In the genomic region with DNA sequence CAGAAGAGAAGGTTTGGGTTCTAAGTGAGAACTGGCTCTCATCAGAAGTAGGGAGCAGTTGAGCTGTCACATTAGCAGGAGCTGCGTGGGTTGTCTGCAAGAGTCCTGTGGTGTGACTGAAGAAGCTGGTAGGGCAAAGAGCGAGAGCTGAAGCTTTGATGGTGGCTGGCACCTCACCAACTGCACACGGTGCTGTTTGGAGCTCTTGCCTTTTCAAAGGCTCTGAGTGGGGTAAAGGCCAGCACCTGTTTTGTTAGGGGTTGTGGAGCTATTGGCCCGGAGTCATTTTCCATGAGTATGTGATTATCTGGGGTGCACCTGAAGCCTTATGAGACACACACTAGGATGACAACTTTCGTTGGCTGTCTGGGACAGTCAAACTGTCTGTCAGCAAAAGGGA, we compare ENCODE assay signal across 23 mouse cellular contexts.
DNase-seq lines count a peak whose midpoint lies in the region; ATAC-seq and TF ChIP-seq lines count a peak whose summit lies in the region.
"Had no signal": no experiment of that assay in that cellular context is flagged by ENCODE, and none has a peak within 500 bp of the region (broad histone marks: within the 10 kb centered on the region; RNA-seq: fewer than 3 reads in every experiment).

No protein-coding gene starts in this region.

- no peak overlapping the region for H3K4me2 ChIP-seq in midbrain, embryonic 15.5 days
- H3K4me2 ChIP-seq in midbrain, embryonic 14.5 days (ENCODE audit: low read length), result no peak overlapping the region
- no peak overlapping the region for H3K4me2 ChIP-seq in lung, postnatal 0 days (replicated peaks; ENCODE audit: low read depth, low read length)
- H3K4me2 ChIP-seq: limb, embryonic 15.5 days; liver, embryonic 15.5 days had no signal

- no peak for TF ChIP-seq EP300 in lung, postnatal 0 days (IDR thresholded peaks at IDR 0.05)

- ATAC-seq in midbrain, embryonic 15.5 days (replicated peaks), result no peak
- no peak for ATAC-seq in midbrain, embryonic 14.5 days (ENCODE audit: low FRiP score, low TSS enrichment)
- peak; percentile 41 for ATAC-seq in activated CD4-positive, CD25-positive, alpha-beta regulatory T cell, adult 4 months
- no peak for ATAC-seq in lung, postnatal 0 days
- ATAC-seq in erythroblast, adult 5-6 weeks (replicated peaks; ENCODE audit: low FRiP score, poor library complexity, severe bottlenecking), result no peak
- ATAC-seq: midbrain, embryonic 16.5 days had no signal

- H3K4me1 ChIP-seq in midbrain, embryonic 15.5 days, result peaks cover 17% of the 10 kb centered on the region
- H3K4me1 ChIP-seq in midbrain, embryonic 14.5 days (ENCODE audit: control insufficient read depth, insufficient read depth, low read length), result peaks cover 9% of the 10 kb centered on the region
- peaks cover 51% of the 10 kb centered on the region for H3K4me1 ChIP-seq in thymus, adult 2 months (replicated peaks; ENCODE audit: control insufficient read depth, insufficient read depth, low read length)
- no peaks in the 10 kb centered on the region for H3K4me1 ChIP-seq in lung, postnatal 0 days (ENCODE audit: insufficient read depth, low read depth, low read length)
- H3K4me1 ChIP-seq: hindbrain, embryonic 10.5 days; liver, embryonic 15.5 days had no signal

- no peak overlapping the region for H3K9ac ChIP-seq in midbrain, embryonic 15.5 days
- H3K9ac ChIP-seq in midbrain, embryonic 14.5 days (replicated peaks; ENCODE audit: low read length), result no peak overlapping the region
- H3K9ac ChIP-seq in lung, postnatal 0 days (replicated peaks; ENCODE audit: low read depth), result no peak overlapping the region
- H3K9ac ChIP-seq: limb, embryonic 15.5 days; liver, embryonic 15.5 days had no signal

- DNase-seq in midbrain, embryonic 14.5 days, result no peak
- DNase-seq in thymus, adult 2 months, result peak; percentile 65
- DNase-seq in lung, postnatal 0 days (ENCODE audit: low spot score), result no peak
- DNase-seq in frontal cortex, postnatal 14 days (ENCODE audit: low spot score in 2 of 2), result no peak
- DNase-seq: adrenal gland, postnatal 14 days; cerebellum, adult 11-12 months; cerebellum, postnatal 25 days; gastrocnemius, postnatal 10 days; heart, adult 18-20 months; kidney, adult 8-10 months; kidney, postnatal 14 days; layer of hippocampus, postnatal 36 days; lung, postnatal 10 days; retina, postnatal 1 day had no signal

- H3K27me3 ChIP-seq in midbrain, embryonic 15.5 days (replicated peaks), result no peaks in the 10 kb centered on the region
- H3K27me3 ChIP-seq in midbrain, embryonic 14.5 days (ENCODE audit: control insufficient read depth, insufficient read depth, low read length), result no peaks in the 10 kb centered on the region
- H3K27me3 ChIP-seq in thymus, adult 2 months (ENCODE audit: control insufficient read depth, insufficient read depth, low read length), result no peaks in the 10 kb centered on the region
- no peaks in the 10 kb centered on the region for H3K27me3 ChIP-seq in lung, postnatal 0 days (replicated peaks; ENCODE audit: insufficient read depth, low read length)
- H3K27me3 ChIP-seq: limb, embryonic 15.5 days; liver, embryonic 15.5 days had no signal

- TF ChIP-seq POLR2A in thymus, adult 2 months (IDR thresholded peaks at IDR 0.05; ENCODE audit: control insufficient read depth, extremely low read depth, insufficient read depth, low read length, poor library complexity), result no peak

- H3K9me3 ChIP-seq in midbrain, embryonic 15.5 days, result no peaks in the 10 kb centered on the region
- no peaks in the 10 kb centered on the region for H3K9me3 ChIP-seq in midbrain, embryonic 14.5 days (ENCODE audit: control insufficient read depth, low read length)
- H3K9me3 ChIP-seq in lung, postnatal 0 days (ENCODE audit: low read length), result no peaks in the 10 kb centered on the region
- H3K9me3 ChIP-seq: hindbrain, embryonic 10.5 days; limb, embryonic 15.5 days; liver, embryonic 15.5 days; megakaryocyte, embryonic 14.5 days had no signal

- no peak overlapping the region for H3K4me3 ChIP-seq in midbrain, embryonic 15.5 days
- H3K4me3 ChIP-seq in midbrain, embryonic 14.5 days (replicated peaks; ENCODE audit: low read depth, low read length), result no peak overlapping the region
- no peak overlapping the region for H3K4me3 ChIP-seq in thymus, adult 2 months (ENCODE audit: control insufficient read depth, insufficient read depth, low read length)
- H3K4me3 ChIP-seq in lung, postnatal 0 days (ENCODE audit: low read depth, low read length), result no peak overlapping the region
- H3K4me3 ChIP-seq: hindbrain, embryonic 10.5 days; layer of hippocampus, adult 2 months; limb, embryonic 15.5 days; liver, embryonic 15.5 days; megakaryocyte, embryonic 14.5 days had no signal

- no peaks in the 10 kb centered on the region for H3K36me3 ChIP-seq in midbrain, embryonic 15.5 days (replicated peaks)
- no peaks in the 10 kb centered on the region for H3K36me3 ChIP-seq in midbrain, embryonic 14.5 days (ENCODE audit: control insufficient read depth, insufficient read depth, low read length)
- peaks cover 9% of the 10 kb centered on the region for H3K36me3 ChIP-seq in thymus, adult 2 months (ENCODE audit: control insufficient read depth, insufficient read depth, low read length)
- no peaks in the 10 kb centered on the region for H3K36me3 ChIP-seq in lung, postnatal 0 days (ENCODE audit: insufficient read depth, low read length)
- H3K36me3 ChIP-seq: hindbrain, embryonic 10.5 days; limb, embryonic 15.5 days; liver, embryonic 15.5 days had no signal

- peak overlapping the region; percentile 61; the same call in 1 of the 2 replicates for H3K27ac ChIP-seq in midbrain, embryonic 15.5 days
- H3K27ac ChIP-seq in midbrain, embryonic 14.5 days (replicated peaks; ENCODE audit: low read depth, low read length), result no peak overlapping the region
- H3K27ac ChIP-seq in thymus, adult 2 months (ENCODE audit: control insufficient read depth, insufficient read depth, low read length), result peak overlapping the region; percentile 97
- H3K27ac ChIP-seq in lung, postnatal 0 days (ENCODE audit: low read length), result no peak overlapping the region
- H3K27ac ChIP-seq: hindbrain, embryonic 10.5 days; layer of hippocampus, adult 2 months; limb, embryonic 15.5 days; liver, embryonic 15.5 days had no signal

- 79% methylated on average over 5 of the region's 5 CpGs for WGBS in midbrain, embryonic 15.5 days
- 85% methylated on average over 5 of the region's 5 CpGs for WGBS in midbrain, embryonic 14.5 days
- WGBS in thymus, adult 2 months, result 6% methylated on average over 5 of the region's 5 CpGs
- 82% methylated on average over 5 of the region's 5 CpGs for WGBS in lung, postnatal 0 days

- TF ChIP-seq CTCF in thymus, adult 2 months (IDR thresholded peaks at IDR 0.05; ENCODE audit: borderline replicate concordance, control insufficient read depth, extremely low read depth, insufficient read depth, low read length, poor library complexity), result no peak
- TF ChIP-seq CTCF in lung, postnatal 0 days (IDR thresholded peaks at IDR 0.05), result no peak

Comparison
In these comparisons a context has a peak if more than half of its experiments do, and no peak if none do; other contexts are left out.
1. H3K27ac ChIP-seq: peak in midbrain, embryonic 15.5 days (single experiment) and thymus, adult 2 months (single experiment); none in midbrain, embryonic 14.5 days (single experiment) and lung, postnatal 0 days (single experiment).